Mouse (Mus musculus) gastrocnemius, postnatal 14 days (tissue): ENCODE results near the gene Tnnt3. TPM values are rescaled to one million over a fixed set of nuclear protein-coding genes. Genes with fewer than 3 reads are reported as not detected.

ENCODE experiments used
- DNase-seq: peaks from one replicate; pipeline ENCODE4 v3.0.0; 2021; ENCODE audit warnings: mixed read lengths
- intact Hi-C: fragments of 180-260 bp; cut with DNase I; formaldehyde crosslinking; loops from one replicate; pipeline ENCODE4 v1.15.1; 2025; ENCODE audit warnings: low total_unique reads
- total RNA-seq, 2 experiments: library from RNA; stranded (reverse); gene quantifications; 2 replicates each; pipeline ENCODE4 v1.2.3; 2021

The Tnnt3 gene
- total RNA-seq, 2 experiments from 2014 or later: 22,199 to 23,470 TPM

DNA sequence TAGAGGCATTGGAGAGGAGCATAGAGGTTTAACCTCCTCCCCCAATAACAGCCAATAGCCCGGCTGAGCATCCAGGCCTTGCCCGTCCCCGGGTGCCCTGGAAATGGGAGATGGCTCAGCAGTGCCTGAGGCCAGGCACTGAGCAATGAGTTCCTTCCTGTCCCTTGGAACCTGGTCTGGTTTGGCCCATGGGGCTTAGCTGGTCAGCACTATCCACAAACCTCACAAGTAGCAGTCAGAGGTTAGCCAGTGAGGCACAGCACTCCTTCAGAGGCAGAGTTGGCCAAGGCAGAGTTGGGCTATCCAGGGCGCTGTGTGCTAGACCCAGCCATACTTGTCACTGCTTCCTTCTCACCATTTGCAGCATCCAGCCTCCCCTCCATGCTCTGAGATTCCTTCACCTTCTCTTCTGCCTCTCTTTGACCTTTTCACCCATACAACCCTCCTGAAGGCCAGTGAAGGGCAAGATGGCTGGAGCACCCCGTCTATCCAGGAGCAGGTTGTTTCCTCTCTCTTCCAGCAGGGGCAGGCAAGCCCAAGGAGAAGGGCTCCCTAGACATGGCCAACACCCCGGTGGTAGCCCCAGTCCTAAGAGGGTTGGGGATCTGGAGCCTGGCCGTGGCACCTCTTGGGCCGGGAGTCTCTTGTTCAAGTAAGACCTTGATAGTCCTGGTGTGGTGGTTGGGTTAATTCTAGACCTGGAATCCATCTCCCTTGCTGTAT is 56.9 kb downstream of the Tnnt3 start:
- intact Hi-C loops: no loop called here
- DNase-seq: peak; percentile 66

DNA sequence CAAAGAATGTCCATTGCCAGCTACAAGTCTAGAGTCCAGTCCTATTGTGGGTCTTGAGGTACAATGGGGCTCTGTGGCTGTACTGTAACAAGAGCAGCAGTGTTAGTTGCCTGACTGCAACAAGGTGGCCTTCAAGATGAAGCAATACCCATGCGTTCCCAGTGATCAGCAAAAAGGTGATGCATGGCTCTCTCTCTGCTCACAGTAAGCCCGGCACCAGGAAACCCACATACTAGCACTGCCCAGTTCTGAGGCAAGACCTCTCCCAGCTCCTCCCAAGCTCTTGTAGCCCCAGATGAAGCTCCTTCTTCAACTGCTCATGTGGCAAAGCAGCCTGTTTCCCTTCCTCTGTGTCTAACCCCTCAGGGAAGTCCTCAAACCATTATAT is 57.4 kb downstream of the Tnnt3 start:
- intact Hi-C loops: no loop called here
- no peak for DNase-seq

DNA sequence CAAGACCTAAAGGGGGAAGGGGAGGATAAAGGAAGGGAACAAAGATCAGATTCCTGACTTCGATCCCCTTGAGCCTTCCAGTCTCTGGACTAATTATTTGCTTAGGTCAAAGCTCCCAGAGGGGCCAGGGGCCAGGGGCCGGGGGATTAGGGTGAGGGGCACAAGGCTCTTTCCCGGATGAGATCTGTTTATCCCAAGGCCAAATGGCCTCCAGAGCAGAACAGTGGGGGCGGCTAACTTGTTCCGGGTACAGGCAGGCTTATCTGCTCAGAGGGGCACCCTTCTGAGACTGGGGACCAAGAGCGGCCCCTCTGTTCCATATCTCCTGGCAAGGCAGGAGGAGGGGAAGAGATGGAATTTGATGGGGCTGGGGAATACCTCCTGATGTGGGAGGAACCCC is 59.1 kb downstream of the Tnnt3 start:
- no peak for DNase-seq
- intact Hi-C loops: no loop called here

DNA sequence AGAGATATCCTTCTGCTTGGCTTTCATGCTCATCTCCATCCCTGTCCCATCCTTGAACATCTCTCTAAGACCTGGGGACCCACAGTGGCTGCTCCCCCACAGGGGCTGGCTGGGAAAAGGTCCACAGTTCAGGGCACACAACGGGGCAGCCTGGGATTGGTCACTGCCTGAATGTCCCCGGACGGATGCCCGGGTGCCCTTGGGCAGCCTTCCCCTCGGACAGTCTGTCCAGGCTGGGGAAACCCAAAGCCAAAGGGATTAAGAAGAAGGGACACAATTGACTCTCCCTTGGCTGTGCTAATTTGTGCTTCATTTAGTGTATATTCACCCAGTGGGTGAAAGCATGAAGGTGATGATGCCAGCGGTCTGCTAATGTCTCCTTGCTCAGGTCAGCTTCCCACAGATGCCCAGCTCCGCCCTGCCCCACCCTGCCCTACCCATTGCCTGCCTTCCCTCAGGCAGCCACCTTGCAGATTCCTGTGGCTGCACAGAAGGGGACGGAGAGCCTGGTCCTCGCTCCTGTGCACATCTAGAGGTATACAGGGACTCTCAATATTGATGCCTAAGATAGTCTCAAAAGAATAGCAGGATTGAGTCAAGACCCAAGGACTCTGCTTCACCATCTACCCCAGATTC is 60.0 kb downstream of the Tnnt3 start:
- DNase-seq: peak; percentile 79

DNA sequence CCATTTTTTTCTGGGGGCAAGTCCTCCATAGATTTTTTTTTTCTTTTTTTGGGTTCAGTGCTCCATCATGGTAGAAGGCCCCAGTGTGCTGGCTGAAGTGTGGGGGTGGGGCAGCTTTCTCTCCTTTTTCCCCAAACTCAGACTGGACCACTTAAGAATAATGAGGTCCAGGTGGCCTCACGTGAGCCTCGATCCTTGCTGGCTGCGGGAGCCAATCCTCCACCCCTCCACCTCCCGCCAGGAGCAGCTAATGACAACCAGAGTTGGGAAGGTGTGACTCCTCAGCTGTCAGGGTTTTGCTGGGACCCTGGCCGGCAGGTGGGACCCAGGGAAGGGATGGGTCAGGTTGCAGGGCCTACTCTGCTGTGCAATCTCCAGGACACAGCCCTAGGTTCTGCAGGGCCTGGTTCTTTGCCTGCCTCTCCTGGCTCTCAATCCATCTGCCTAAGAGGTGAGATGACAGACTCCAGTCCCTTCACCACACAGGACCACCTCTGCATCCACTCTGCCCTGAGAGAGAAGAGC is 61.1 kb downstream of the Tnnt3 start:
- intact Hi-C loops: no loop called here
- no peak for DNase-seq

More for the DNA sequence above, 60.0 kb downstream of the Tnnt3 start:
- intact Hi-C loops: no loop called here

DNA sequence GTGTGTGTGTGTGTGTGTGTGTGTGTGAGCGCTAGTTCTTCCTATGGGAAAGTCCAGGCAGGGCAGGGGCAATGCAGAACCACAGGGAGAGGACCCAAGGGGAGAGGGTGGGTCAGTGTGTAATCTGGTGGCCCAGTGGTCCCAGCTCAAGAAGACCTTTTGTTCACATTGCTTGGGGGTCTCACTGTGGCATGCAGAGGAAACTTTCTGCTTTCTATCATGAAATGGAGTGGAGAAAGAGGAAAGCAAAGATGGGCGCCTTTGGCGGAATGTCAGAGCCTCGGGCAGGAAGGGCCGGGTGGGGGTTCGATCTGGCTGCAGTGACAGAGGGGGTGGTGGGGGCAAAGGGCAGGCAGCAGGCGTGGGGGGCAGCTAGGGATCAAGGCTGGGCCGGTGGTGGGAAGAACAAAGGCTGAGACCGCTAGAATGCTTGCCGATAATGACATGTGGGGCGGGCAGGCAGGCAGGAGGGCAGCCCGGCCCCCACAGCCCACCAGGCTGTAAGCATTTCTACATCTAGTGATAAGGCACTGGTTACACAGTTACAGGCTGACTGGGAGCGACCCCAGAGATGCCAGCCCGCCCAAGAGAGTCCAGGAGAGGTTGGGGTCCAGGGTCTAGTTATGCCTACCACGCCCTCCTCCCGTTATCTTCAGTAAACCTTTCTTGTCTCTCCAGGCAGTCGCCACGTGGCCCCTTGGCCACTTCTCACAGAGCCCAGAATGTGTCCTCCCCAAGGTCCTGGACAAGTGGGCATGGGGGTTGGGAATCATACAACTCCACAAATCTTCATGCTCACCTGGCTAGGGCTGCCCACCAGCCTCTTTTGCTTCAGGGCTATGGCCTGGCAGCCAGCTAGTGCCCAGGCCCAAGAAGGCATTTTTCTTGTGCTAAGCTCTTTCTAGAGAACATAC is 62.6 kb downstream of the Tnnt3 start:
- no peak for DNase-seq
- intact Hi-C loops: no loop called here

DNA sequence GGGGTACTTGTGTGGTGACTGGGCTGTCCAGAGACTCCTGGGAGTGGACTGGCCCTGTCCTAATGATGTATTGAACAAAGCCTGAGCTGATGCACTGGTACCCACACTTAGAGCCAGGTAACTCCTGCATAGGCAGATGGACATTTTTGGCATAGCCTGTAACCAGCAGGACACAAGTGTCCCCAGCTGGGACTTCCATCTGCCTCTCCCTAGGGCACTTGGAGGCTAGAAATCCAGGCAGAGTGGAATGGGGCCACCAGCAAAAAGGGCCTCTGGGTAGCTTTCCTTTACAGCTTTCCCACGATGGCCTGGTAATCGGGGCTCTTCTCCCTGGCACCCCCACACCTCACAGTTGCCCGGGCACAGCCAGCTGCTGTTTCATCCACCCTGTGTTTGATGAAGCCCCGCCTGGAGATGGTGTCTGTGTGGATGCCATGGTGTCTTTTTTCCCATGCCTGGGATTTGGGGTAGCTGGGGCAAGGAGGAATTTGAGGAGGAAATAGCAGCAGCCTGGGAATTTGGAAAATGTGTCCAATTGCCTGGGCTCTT is 63.3 kb downstream of the Tnnt3 start:
- intact Hi-C loops: no loop called here
- DNase-seq: no peak

DNA sequence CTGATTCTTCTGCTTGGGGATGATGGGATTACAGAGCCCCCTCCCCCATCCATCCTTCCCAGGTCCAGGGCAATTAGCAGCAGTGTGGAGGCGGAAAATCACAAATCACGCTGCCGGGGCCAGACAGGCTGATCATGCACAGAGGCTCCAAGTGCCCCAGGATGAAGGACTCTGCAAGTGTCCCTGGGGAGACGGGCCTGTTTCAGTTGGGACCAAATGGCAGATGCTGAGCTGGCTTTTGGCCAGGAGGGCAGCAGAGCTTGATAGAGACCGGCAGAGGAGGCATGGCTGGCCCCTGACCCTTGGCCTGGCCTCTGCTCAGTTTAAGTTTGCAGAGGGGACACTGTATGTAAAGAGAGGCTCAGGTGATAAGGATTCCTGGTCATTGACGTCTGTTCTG is 64.5 kb downstream of the Tnnt3 start:
- no peak for DNase-seq
- intact Hi-C loops: no loop called here

DNA sequence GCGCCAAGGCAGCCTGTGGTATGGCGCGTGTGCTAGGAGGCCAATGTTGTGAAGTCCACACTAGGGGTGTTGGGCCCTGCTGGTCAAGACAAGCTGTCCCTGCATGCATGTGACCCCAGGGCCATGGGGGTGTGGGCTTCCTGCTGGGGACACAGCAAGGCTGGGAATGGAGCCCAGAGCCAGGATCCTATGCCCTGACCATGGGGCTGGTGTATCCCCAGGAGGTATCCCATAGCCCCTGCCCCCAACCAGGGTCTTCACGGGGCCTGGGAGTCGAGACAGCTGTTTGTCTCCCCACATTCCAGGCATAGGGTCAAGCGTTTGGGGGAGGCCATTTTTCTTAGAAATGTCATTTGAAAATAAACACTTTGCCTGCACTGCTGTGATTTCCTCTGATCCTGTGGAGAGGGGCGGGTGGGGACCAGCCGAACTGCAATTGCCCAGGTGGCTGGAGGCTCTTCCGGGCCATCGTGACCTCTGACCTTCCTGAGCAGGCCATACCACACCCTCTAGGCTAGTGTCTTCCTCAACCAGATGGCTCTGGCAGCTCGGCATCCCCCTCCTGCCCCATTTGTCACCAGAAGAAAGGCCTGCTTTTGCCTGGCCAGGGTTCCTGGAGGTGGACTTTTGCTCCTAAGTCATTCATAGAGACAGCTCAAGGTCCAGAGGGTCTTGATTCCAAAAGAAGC is 66.5 kb downstream of the Tnnt3 start:
- DNase-seq: no peak
- intact Hi-C loops: no loop called here

Other genes starting within 250 kb of the Tnnt3 start
- not detected for gene Gm2431, start 240.5 kb upstream of the Tnnt3 start, total RNA-seq
- not detected for gene Gm4559, start 224.5 kb upstream of the Tnnt3 start, total RNA-seq
- gene Krtap5-1, start 201.7 kb upstream of the Tnnt3 start, total RNA-seq: not detected
- not detected for gene Krtap5-4, start 195.3 kb upstream of the Tnnt3 start, total RNA-seq
- gene Ifitm10, start 125.1 kb upstream of the Tnnt3 start, total RNA-seq: 1 to 10 TPM; 6.7 to 8.4 TPM
- 1 to 10 TPM; 1.0 to 4.1 TPM for gene Gm49369, start 116.2 kb upstream of the Tnnt3 start, total RNA-seq
- gene Ctsd, start 110.8 kb upstream of the Tnnt3 start, total RNA-seq: 100 to 1,000 TPM; 268 to 284 TPM
- gene Syt8, start 64.0 kb upstream of the Tnnt3 start, total RNA-seq: not detected
- over 10,000 TPM; 14,029 to 14,677 TPM for gene Tnni2, start 57.0 kb upstream of the Tnnt3 start, total RNA-seq
- gene Lsp1, start 38.0 kb upstream of the Tnnt3 start, total RNA-seq: 10 to 100 TPM; 22.2 to 35.0 TPM
- gene Mrpl23, start 33.9 kb downstream of the Tnnt3 start, total RNA-seq: 1 to 10 TPM; 5.0 to 5.2 TPM
- 1,000 to 10,000 TPM; 2,828 to 3,358 TPM for gene Igf2, start 168.0 kb downstream of the Tnnt3 start, total RNA-seq
- gene Gm49394, start 171.1 kb downstream of the Tnnt3 start, total RNA-seq: under 1 TPM; 0.22 to 0.86 TPM
- gene Ins2, start 244.5 kb downstream of the Tnnt3 start, total RNA-seq: not detected